Mouse (Mus musculus): ENCODE data around the gene Serpina3f.

DNA sequence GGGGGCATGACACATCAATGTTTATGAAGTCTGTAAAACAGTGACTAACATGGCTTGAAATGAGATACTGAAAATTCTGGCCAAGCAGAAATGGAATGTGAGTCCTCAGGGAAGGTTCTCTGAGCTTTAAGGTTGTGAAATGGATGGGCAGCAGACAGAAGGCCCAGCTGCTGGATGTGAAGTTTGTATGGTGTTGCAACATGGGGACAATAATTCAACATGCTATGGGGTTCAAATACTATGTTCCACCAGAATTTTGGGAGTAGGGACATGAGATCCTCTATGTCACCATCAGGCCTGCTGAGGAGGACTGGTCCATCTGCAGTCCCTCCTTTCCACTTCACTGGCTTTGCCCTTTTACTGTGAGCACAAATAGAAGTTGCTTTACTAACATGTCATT, 29.0 kb downstream of the Serpina3f start:
- TF ChIP-seq EP300 (optimal IDR thresholded peaks at IDR 0.05) (no peak), CTCF (IDR thresholded peaks at IDR 0.05; ENCODE audit: low read depth) (no peak)
